22 mouse cellular contexts compared by ENCODE assay signal in the genomic region with DNA sequence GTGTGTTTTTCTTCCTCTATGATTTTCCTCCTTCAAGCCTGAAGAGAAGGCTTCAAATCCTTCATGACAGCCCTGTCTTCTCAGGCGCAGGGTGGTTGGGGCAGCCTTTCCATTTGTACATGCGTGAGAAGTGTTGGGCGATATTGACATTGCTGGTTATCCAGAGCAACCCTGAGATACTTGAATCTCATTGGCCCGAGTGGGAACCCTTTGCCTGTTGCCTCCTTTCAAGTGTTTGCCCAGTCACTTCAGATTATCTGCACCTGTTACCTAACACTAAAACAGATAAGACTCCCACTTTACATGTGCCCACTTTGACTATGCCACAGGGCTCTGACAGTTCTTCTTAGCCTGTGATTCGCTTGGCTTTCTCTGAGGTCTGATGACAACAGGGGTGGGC.
DNase-seq lines count a peak whose midpoint lies in the region; ATAC-seq and TF ChIP-seq lines count a peak whose summit lies in the region.
"Had no signal": no experiment of that assay in that cellular context is flagged by ENCODE, and none has a peak within 500 bp of the region (broad histone marks: within the 10 kb centered on the region; RNA-seq: fewer than 3 reads in every experiment).

No protein-coding gene starts in this region.

- H3K4me3 ChIP-seq in heart, embryonic 12.5 days, result no peak overlapping the region
- no peak overlapping the region for H3K4me3 ChIP-seq in lung, embryonic 15.5 days
- H3K4me3 ChIP-seq in hindbrain, postnatal 0 days (ENCODE audit: low read length), result no peak overlapping the region
- H3K4me3 ChIP-seq: layer of hippocampus, adult 2 months; limb, embryonic 12.5 days; liver, embryonic 13.5 days had no signal

- ATAC-seq in heart, embryonic 12.5 days (ENCODE audit: insufficient number of reproducible peaks, low FRiP score), result no peak
- peak; percentile 77 for ATAC-seq in lung, embryonic 15.5 days (ENCODE audit: borderline replicate concordance, extremely low read depth, low FRiP score, low TSS enrichment)
- ATAC-seq in hindbrain, postnatal 0 days, result no peak
- ATAC-seq: forebrain, embryonic 16.5 days had no signal

- DNase-seq in heart, adult 11 months, result peak; percentile 41
- DNase-seq in lung, postnatal 36 days, result peak; percentile 73
- DNase-seq in hindbrain, postnatal 0 days (ENCODE audit: low spot score), result no peak
- no peak for DNase-seq in adrenal gland, postnatal 14 days
- no peak for DNase-seq in layer of hippocampus, adult 8-10 months (ENCODE audit: low spot score in 2 of 2)
- DNase-seq: adrenal gland, postnatal 10 days; cerebellum, adult 2 months; cerebellum, postnatal 36 days; embryo, embryonic 11 days; gastrocnemius, postnatal 36 days; heart, postnatal 4 days; kidney, postnatal 25 days; layer of hippocampus, postnatal 36 days; liver, embryonic 13.5 days; thymus, postnatal 14 days had no signal

- H3K4me2 ChIP-seq in heart, embryonic 12.5 days, result no peak overlapping the region
- 0 out of 2 replicates have a peak overlapping the region, but pooled peaks have one; percentile 0 for H3K4me2 ChIP-seq in lung, embryonic 15.5 days
- no peak overlapping the region for H3K4me2 ChIP-seq in hindbrain, postnatal 0 days (ENCODE audit: low read depth, low read length)
- H3K4me2 ChIP-seq: hindbrain, embryonic 14.5 days; limb, embryonic 12.5 days; liver, embryonic 13.5 days; midbrain, embryonic 11.5 days had no signal

- H3K27ac ChIP-seq in heart, embryonic 12.5 days (ENCODE audit: poor library complexity, severe bottlenecking), result no peak overlapping the region
- no peak overlapping the region for H3K27ac ChIP-seq in lung, embryonic 15.5 days
- no peak overlapping the region for H3K27ac ChIP-seq in hindbrain, postnatal 0 days
- H3K27ac ChIP-seq: hindbrain, embryonic 14.5 days; layer of hippocampus, adult 2 months; limb, embryonic 12.5 days; liver, embryonic 13.5 days had no signal

- no peak for TF ChIP-seq CTCF in hindbrain, postnatal 0 days (IDR thresholded peaks at IDR 0.05; ENCODE audit: low read depth)

- peaks cover 5% of the 10 kb centered on the region; the same call in 1 of the 2 replicates for H3K9me3 ChIP-seq in heart, embryonic 12.5 days (replicated peaks)
- no peaks in the 10 kb centered on the region for H3K9me3 ChIP-seq in lung, embryonic 15.5 days
- H3K9me3 ChIP-seq in hindbrain, postnatal 0 days (ENCODE audit: low read length), result no peaks in the 10 kb centered on the region
- H3K9me3 ChIP-seq: limb, embryonic 12.5 days; liver, embryonic 13.5 days had no signal

- H3K27me3 ChIP-seq in heart, embryonic 12.5 days (replicated peaks), result no peaks in the 10 kb centered on the region; the same call in 1 of the 2 replicates
- H3K27me3 ChIP-seq in lung, embryonic 15.5 days, result peaks cover 20% of the 10 kb centered on the region
- no peaks in the 10 kb centered on the region for H3K27me3 ChIP-seq in hindbrain, postnatal 0 days (ENCODE audit: insufficient read depth, low read length)
- H3K27me3 ChIP-seq: limb, embryonic 12.5 days; liver, embryonic 13.5 days had no signal

- WGBS in heart, embryonic 12.5 days, result 51% methylated on average over 5 of the region's 5 CpGs
- WGBS in lung, embryonic 15.5 days, result 47% methylated on average over 5 of the region's 5 CpGs
- WGBS in hindbrain, postnatal 0 days, result 93% methylated on average over 5 of the region's 5 CpGs

- H3K9ac ChIP-seq in heart, embryonic 12.5 days, result no peak overlapping the region
- no peak overlapping the region for H3K9ac ChIP-seq in lung, embryonic 15.5 days
- no peak overlapping the region for H3K9ac ChIP-seq in hindbrain, postnatal 0 days (replicated peaks; ENCODE audit: low read length)
- H3K9ac ChIP-seq: hindbrain, embryonic 14.5 days; limb, embryonic 12.5 days; liver, embryonic 13.5 days had no signal

- peaks cover 5% of the 10 kb centered on the region; the same call in 1 of the 2 replicates for H3K4me1 ChIP-seq in heart, embryonic 12.5 days (replicated peaks)
- H3K4me1 ChIP-seq in lung, embryonic 15.5 days, result peaks cover 10% of the 10 kb centered on the region
- H3K4me1 ChIP-seq in hindbrain, postnatal 0 days (ENCODE audit: insufficient read depth, low read length), result no peaks in the 10 kb centered on the region
- H3K4me1 ChIP-seq: limb, embryonic 12.5 days; liver, embryonic 13.5 days had no signal

- no peaks in the 10 kb centered on the region for H3K36me3 ChIP-seq in heart, embryonic 12.5 days
- no peaks in the 10 kb centered on the region for H3K36me3 ChIP-seq in lung, embryonic 15.5 days
- H3K36me3 ChIP-seq in hindbrain, postnatal 0 days (ENCODE audit: insufficient read depth, low read length), result no peaks in the 10 kb centered on the region
- H3K36me3 ChIP-seq: limb, embryonic 12.5 days; liver, embryonic 13.5 days had no signal

Comparison
In these comparisons a context has a peak if more than half of its experiments do, and no peak if none do; other contexts are left out.
1. DNase-seq: peak in heart, adult 11 months (single experiment) and lung, postnatal 36 days (single experiment); none in hindbrain, postnatal 0 days (single experiment), adrenal gland, postnatal 14 days (single experiment) and layer of hippocampus, adult 8-10 months (0 of 2).